Mouse (Mus musculus): ENCODE measurements at regions not wholly inside any gene's neighbourhood (a gene's known extent, or its start where the extent isn't known, plus 50 kb on each side); places are given as distances from the start of the nearest gene placed in this dataset.
"Not testable (repeated sequence)": the region's sequence is repeated elsewhere in the genome, so short reads cannot be mapped to it uniquely, and the experiment has no call there.

DNA sequence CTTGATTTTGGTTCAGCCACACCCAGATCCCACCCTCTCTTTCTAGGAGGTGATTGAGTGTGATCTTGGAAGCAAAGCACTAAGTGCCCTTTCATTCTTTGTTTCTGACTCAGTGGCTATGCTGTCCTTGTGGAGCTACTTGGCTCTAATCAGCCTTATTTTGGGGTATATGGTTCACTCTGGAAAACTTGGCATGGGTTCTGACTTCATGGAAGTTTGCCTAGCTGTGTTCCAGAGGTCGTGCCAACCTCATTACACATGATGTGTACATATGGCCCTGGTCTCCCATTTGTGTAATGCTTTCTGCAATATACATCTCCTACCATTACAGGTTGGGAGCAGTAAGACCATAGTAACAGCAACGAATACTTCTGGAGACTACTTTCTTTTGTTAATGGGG lies 199.9 kb upstream of the Pbx1 start:
- Histone ChIP-seq H3K9ac (ENCODE audit: control insufficient read depth, low read depth, low read length, poor library complexity, severe bottlenecking) (no peak overlapping the region), H3K4me1 (ENCODE audit: control insufficient read depth in 1 of 2, insufficient read depth in 2 of 2, low read length in 2 of 2) (no peaks in the 10 kb centered on the region), H3K27ac (ENCODE audit: control insufficient read depth, low read depth, low read length) (no peak overlapping the region), H3K4me3 (ENCODE audit: control insufficient read depth in 1 of 2, insufficient read depth in 1 of 2, low read depth in 2 of 2, low read length in 2 of 2) (no peak overlapping the region), H3K9me3 (replicated peaks; ENCODE audit: insufficient read depth, low read length) (no peaks in the 10 kb centered on the region), H3K36me3 (ENCODE audit: control insufficient read depth in 1 of 2, insufficient read depth in 2 of 2, low read length in 2 of 2) (no peaks in the 10 kb centered on the region), H3K27me3 (ENCODE audit: control insufficient read depth in 1 of 2, insufficient read depth in 2 of 2, low read length in 2 of 2) (no peaks in the 10 kb centered on the region), H3K79me2 (ENCODE audit: control insufficient read depth, insufficient read depth, low read length, poor library complexity) (no peaks in the 10 kb centered on the region)
- no peak for DNase-seq (ENCODE audit: low read depth, low spot score)
- TF ChIP-seq RAD21 (IDR thresholded peaks at IDR 0.05; ENCODE audit: low read depth, low read length) (no peak), CTCF (IDR thresholded peaks at IDR 0.05 in 2 of 3, conservative IDR thresholded peaks at IDR 0.05 in 1 of 3; ENCODE audit: control insufficient read depth in 1 of 3, insufficient read depth in 1 of 3, low read depth in 2 of 3, low read length in 3 of 3, poor library complexity in 1 of 3, severe bottlenecking in 1 of 3) (no peak), MAZ (IDR thresholded peaks at IDR 0.05; ENCODE audit: low read depth, low read length) (no peak), MEF2A (IDR thresholded peaks at IDR 0.05; ENCODE audit: extremely low read depth, insufficient replicate concordance, low read depth, low read length, poor library complexity, severe bottlenecking) (no peak), SMC3 (IDR thresholded peaks at IDR 0.05; ENCODE audit: low read depth, low read length) (no peak), ELF1 (IDR thresholded peaks at IDR 0.05; ENCODE audit: low read depth, low read length) (no peak), GATA1 (IDR thresholded peaks at IDR 0.05; ENCODE audit: low read depth, low read length) (no peak), USF1 (IDR thresholded peaks at IDR 0.05; ENCODE audit: low read depth, low read length) (no peak), MAX (IDR thresholded peaks at IDR 0.05; ENCODE audit: low read length) (no peak), MYB (IDR thresholded peaks at IDR 0.05; ENCODE audit: low read depth, low read length) (no peak), MAFK (IDR thresholded peaks at IDR 0.05; ENCODE audit: borderline replicate concordance, low read depth, low read length) (no peak), SIN3A (IDR thresholded peaks at IDR 0.05; ENCODE audit: low read length) (no peak)

DNA sequence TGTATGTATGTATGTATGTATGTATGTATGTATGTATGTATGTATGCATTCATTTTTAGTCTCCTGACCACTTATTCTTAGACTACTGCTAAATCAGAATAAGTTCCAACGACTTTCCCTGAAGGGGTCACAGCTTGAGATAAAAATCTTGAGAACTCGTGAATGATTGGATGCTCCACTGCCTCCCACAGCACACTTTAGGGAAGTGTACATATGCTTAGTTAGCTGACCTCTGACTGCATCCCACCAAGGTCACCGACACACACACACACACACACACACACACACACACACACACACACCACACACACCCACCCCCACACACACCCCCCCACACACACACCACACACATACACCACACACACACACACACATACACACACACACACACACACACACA lies 169.9 kb upstream of the Pbx1 start:
- not testable (repeated sequence) for H3K27ac ChIP-seq (ENCODE audit: control insufficient read depth, low read depth, low read length); H3K36me3 ChIP-seq (ENCODE audit: control insufficient read depth in 1 of 2, insufficient read depth in 2 of 2, low read length in 2 of 2); DNase-seq (ENCODE audit: low read depth, low spot score); H3K4me3 ChIP-seq (ENCODE audit: control insufficient read depth in 1 of 2, insufficient read depth in 1 of 2, low read depth in 2 of 2, low read length in 2 of 2); H3K9me3 ChIP-seq (replicated peaks; ENCODE audit: insufficient read depth, low read length); H3K4me1 ChIP-seq (ENCODE audit: control insufficient read depth in 1 of 2, insufficient read depth in 2 of 2, low read length in 2 of 2); H3K9ac ChIP-seq (ENCODE audit: control insufficient read depth, low read depth, low read length, poor library complexity, severe bottlenecking); H3K27me3 ChIP-seq (ENCODE audit: control insufficient read depth in 1 of 2, insufficient read depth in 2 of 2, low read length in 2 of 2); H3K79me2 ChIP-seq (ENCODE audit: control insufficient read depth, insufficient read depth, low read length, poor library complexity)

DNA sequence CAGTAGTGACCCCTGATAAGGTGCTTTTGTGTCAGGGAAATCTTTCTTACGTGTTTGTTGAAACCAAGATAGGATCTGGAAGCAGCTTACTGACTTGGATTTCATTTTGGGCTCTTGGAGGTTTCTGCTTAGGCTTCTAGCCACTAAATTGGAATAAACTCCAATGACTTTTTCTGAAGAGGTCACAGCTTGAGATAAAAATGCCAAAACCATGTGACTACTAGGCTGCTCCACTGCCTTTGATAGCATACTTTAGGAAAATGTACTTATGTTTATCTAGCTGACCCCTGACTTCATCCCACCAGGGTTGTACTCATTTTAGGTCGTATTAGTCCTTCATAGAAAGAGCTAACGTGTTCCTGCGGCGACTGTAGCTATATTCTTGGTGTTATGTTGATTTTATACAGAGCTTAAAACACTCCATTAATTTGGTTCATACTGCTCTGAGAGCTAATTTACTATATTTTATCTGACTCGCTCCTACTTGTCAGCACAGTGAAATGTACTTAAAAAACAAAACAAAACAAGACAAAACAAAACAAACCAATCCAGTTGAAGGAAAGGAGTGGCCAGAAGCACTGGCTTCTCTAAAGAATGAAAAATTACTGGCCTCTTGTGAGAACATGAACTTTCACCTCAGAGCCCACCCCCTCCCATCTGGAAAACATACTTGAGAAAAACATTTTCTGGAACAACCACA lies 168.5 kb upstream of the Pbx1 start:
- Histone ChIP-seq H3K4me3 (ENCODE audit: control insufficient read depth in 1 of 2, insufficient read depth in 1 of 2, low read depth in 2 of 2, low read length in 2 of 2) (no peak overlapping the region), H3K27me3 (ENCODE audit: control insufficient read depth in 1 of 2, insufficient read depth in 2 of 2, low read length in 2 of 2) (no peaks in the 10 kb centered on the region), H3K4me1 (ENCODE audit: control insufficient read depth in 1 of 2, insufficient read depth in 2 of 2, low read length in 2 of 2) (no peaks in the 10 kb centered on the region), H3K9ac (ENCODE audit: control insufficient read depth, low read depth, low read length, poor library complexity, severe bottlenecking) (no peak overlapping the region), H3K79me2 (ENCODE audit: control insufficient read depth, insufficient read depth, low read length, poor library complexity) (no peaks in the 10 kb centered on the region), H3K9me3 (replicated peaks; ENCODE audit: insufficient read depth, low read length) (no peaks in the 10 kb centered on the region), H3K36me3 (ENCODE audit: control insufficient read depth in 1 of 2, insufficient read depth in 2 of 2, low read length in 2 of 2) (no peaks in the 10 kb centered on the region), H3K27ac (ENCODE audit: control insufficient read depth, low read depth, low read length) (no peak overlapping the region)
- DNase-seq (ENCODE audit: low read depth, low spot score) = no peak
- TF ChIP-seq ZKSCAN1 (IDR thresholded peaks at IDR 0.05; ENCODE audit: low read depth, low read length) = no peak
- TF ChIP-seq NELFE (IDR thresholded peaks at IDR 0.05; ENCODE audit: low read depth, low read length) = no peak
- no peak for TF ChIP-seq GABPA (IDR thresholded peaks at IDR 0.05; ENCODE audit: low read depth, low read length)
- no peak for TF ChIP-seq MAFK (IDR thresholded peaks at IDR 0.05; ENCODE audit: borderline replicate concordance, low read depth, low read length)
- TF ChIP-seq MXI1 (IDR thresholded peaks at IDR 0.05; ENCODE audit: low read depth, low read length) = no peak
- TF ChIP-seq SMC3 (IDR thresholded peaks at IDR 0.05; ENCODE audit: low read depth, low read length) = no peak
- TF ChIP-seq MEF2A (IDR thresholded peaks at IDR 0.05; ENCODE audit: extremely low read depth, insufficient replicate concordance, low read depth, low read length, poor library complexity, severe bottlenecking) = no peak
- TF ChIP-seq POLR2A (IDR thresholded peaks at IDR 0.05; ENCODE audit: control insufficient read depth in 1 of 2, insufficient read depth in 1 of 2, low read depth in 1 of 2, low read length in 2 of 2, poor library complexity in 1 of 2) = no peak
- TF ChIP-seq JUND (IDR thresholded peaks at IDR 0.05; ENCODE audit: low read depth, low read length) = no peak
- no peak for TF ChIP-seq EP300 (IDR thresholded peaks at IDR 0.05; ENCODE audit: low read depth in 1 of 2, low read length in 2 of 2)
- TF ChIP-seq USF2 (IDR thresholded peaks at IDR 0.05; ENCODE audit: borderline replicate concordance in 1 of 2, insufficient read depth in 1 of 2, low read depth in 1 of 2, low read length in 2 of 2) = no peak
- no peak for TF ChIP-seq RCOR1 (IDR thresholded peaks at IDR 0.05; ENCODE audit: low read depth, low read length)

Data from MEL (cell line).